Mouse (Mus musculus): Measurements from ENCODE around the gene Anks1b.

DNA sequence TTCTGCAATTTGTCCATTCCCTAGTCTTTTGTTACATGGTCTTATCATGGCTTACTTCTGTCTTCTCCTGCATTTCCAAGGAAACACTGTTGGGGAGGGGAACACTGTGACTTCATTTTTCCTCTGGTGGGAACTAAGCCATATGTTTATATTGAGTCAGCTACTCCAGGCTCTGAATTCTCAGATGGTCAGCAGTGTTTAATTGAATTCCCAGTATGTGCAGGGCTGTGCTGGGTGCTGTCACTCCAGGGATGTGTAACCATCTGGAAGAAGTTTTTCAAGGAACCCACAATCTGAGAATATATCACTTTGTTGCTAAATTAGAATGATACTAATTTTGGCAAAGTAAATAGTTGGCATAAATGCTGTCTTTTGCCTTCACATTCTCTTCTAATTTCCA, 39.9 kb downstream of the Anks1b start:
- TF ChIP-seq CTCF (IDR thresholded peaks at IDR 0.05; ENCODE audit: extremely low read depth, insufficient read length, insufficient replicate concordance, low read depth, low read length) (no peak), POLR2A (IDR thresholded peaks at IDR 0.05; ENCODE audit: low read depth, low read length) (no peak)

Data from small intestine, adult 2 months (tissue).